Mouse (Mus musculus) MEL-GATA-1-ER (cell line): Measurements from ENCODE around the gene Tspyl2.
"Not testable (repeated sequence)": the region's sequence is repeated elsewhere in the genome, so short reads cannot be mapped to it uniquely, and the experiment has no call there.

ENCODE experiments used
- DNase-seq: peaks from one replicate; pipeline ENCODE4 v3.0.0-alpha.2; 2012; ENCODE audit warnings: low read depth; ENCODE audit errors: extremely low read depth

The Tspyl2 gene

DNA sequence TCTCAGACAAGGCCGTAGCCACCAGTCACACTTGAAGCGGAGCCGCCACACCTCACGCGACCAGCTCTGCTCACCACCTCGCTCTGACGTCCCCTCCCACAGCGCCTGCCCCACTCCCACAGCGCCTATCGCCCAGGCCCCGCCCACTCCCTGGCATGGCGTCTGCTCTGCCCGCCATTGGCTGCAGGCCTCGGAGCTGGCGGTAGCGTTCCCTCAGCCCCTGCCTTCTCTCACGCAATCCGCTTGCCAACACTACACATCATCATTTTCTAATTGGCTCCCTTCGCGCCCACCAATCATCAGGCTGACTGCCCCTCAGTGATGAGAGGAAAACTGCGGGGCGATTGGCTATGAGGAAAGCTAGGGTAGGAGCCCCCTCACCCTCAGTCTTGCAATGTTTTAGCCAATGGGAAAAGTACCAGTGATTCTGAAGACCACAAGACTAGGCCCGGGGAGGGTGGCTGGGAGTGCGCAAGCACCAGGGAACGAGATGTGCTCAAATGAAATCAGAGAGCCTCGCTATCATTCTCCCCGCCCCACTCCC is at the start of gene Tspyl2:
Gene Tspyl2 (minus strand): TSS at position 68 of the 544 bp plus-strand sequence.
- peak; percentile 99 for DNase-seq

GRCm38 (mm10) chrX:152368397-152369273 is 26.4 kb upstream of the Tspyl2 start, which contains the start of gene Gpr173:
Gpr173 (minus strand) TSS chrX:152368704.
- DNase-seq = no peak

- no peak for DNase-seq
Observed at GRCm38 (mm10) chrX:152368054-152368396, 25.8 kb upstream of the Tspyl2 start.

- DNase-seq = no peak
Observed at GRCm38 (mm10) chrX:152366418-152366817, 24.2 kb upstream of the Tspyl2 start.

DNA sequence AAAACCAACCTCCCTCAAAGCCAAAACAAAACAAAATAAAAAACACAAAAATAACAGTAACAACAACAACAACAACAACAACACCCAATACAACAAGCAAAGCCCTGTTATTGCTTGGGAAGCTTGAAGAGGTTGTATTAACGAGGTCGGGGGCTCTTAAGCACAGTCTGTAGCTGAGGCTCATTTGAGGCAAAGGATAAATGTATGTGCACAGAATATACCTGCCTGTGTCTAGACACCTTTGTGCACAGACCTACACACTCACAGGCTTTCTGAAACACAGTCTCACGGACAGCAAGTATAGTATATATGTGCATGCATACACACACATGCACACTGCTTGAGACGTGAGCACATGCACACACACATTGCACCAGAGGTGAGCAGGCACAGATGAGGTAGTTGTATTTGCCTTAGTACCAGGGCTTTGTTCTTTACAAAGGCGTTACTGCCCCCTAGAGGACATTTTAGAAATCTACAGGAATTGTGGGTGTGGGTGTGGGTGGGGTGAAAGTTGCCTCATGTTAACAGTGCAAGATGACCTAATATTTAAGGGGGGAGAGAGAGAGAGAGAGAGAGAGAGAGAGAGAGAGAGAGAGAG is 10.4 kb upstream of the Tspyl2 start:
- peak; percentile 64 for DNase-seq

DNA sequence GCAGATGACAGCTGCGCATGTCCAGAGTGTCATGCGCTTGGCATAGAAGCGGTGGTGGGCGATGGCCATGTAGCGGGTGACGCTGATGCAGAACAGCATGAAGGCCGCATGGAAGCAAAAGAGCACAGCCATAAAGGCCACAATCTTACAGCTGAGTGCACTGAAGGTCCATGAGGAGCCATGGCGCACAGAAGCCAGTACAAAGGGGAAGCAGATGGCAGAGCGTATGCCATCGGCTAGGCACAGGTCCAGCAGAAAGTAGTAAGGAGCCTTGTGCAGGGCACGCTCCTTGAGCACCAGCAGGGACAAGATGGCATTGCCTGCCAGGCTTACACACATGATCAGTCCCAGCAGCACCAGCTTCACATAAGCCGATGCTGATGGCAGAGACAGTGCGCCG is 4.8 kb upstream of the Tspyl2 start:
- DNase-seq = no peak

- no peak for DNase-seq
Observed at GRCm38 (mm10) chrX:152346587-152346986, 4.4 kb upstream of the Tspyl2 start.

GRCm38 (mm10) chrX:152342903-152343302 is 678 bp upstream of the Tspyl2 start:
- DNase-seq = no peak

DNA sequence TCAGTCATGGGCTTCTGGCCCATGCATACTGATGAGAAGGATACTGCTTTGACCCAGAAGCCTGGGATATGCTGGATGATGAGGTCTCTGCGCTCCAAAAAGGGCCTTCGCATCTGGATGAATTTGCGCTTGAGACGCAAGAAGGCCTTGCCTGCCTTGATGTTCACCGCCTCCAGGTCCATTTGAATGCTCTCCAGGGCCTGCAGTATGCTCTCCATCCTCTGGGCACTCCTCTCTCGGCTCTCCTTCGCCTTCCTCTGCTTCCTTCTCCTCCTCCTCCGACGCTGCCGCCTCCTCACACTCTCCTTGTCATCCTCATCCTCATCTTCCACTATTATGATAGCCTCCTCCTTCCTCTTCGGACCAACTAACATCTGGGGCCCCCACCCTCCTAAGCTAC is 729 bp downstream of the Tspyl2 start:
- DNase-seq = no peak

- peak; percentile 73 for DNase-seq
Observed at GRCm38 (mm10) chrX:152336546-152337332, 5.5 kb downstream of the Tspyl2 start.

DNA sequence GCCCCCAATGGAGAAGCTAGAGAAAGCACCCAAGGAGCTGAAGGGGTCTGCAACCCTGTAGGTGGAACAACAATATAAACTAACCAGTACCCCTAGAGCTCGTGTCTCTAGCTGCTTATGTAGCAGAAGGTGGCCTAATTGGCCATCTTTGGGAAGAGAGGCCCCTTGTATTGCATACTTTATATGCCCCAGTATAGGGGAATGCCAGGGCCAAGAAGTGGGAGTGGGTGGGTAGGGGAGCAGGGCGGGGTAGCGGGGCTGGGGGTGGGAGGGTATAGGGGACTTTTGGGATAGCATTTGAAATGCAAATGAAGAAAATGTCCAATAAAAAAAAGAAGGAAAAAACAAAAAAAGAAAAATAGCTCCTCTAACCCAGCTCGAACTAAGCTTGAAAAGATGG is 6.1 kb downstream of the Tspyl2 start:
- DNase-seq = not testable (repeated sequence)

DNA sequence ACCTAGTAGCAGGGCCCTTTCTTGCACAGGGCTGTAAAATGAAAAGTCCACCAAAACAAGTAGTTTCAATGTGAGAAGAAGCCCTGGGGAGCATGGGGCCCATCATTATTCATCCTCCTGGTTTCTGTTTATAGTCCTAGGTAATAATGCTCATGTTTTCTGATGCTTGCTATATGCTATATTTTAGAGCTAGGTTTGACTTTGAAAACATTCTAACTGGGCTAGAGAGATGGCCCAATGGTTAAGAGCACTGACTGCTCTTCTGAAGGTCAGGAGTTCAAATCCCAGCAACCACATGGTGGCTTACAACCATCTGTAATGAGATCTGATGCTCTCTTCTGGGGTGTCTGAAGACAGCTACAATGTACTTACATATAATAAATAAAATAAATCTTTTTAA is 12.8 kb downstream of the Tspyl2 start:
- DNase-seq = not testable (repeated sequence)

- no peak for DNase-seq
Observed at GRCm38 (mm10) chrX:152327689-152328052, 14.6 kb downstream of the Tspyl2 start.

DNA sequence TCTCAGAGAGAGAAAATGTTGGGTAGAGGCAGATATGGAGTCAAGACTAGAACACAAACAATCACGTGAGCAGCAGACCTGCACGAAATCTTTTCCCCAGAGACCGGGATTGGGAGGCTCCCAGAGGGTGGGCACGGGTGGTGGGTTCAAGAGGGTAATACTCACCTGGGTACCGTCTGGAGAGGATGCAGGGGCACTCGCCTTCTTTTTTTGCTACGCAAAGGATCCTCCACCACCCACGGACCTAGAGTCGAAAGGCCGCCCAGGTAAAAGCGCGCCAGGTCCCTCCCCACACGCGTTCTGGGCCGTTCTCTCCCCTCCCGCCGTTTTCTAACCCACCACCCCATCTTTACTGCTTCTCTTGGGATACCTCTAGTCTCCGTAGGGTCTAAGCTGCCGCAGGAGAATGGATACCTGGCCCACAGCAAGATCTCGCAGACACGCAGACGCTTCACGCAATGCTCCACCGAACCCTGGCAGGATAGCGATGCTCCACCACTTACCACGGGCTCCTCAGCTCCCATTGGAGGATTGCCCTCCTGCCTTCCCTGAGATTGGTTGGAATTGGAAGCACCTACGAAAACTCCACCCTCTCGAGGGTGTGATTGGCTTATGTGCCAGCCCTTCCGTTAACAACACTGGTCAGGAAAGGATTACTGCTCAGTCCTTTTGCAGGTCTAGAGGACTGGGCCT is 15.1 kb downstream of the Tspyl2 start, which contains the start of gene Kantr:
Gene Kantr (minus strand): TSS at position 500 of the 693 bp plus-strand sequence.
- DNase-seq = peak; percentile 96

DNA sequence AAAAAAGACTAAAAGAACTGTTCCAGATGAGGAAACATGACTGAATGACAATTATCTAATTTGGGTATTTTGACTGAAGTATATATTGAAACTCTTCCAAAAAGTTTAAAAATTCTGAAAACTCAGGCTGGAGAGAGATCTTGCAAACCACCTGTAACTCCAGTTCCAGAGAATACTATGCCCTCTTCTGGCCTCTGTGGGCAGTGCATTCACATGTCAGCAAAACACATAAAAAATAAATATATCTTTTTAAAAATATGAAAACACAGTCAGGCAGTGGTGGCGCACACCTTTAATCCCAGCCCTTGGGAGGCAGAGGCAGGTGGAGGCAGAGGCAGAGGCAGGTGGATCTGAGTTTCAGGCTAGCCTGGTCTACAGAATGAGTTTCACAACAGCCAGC is 18.6 kb downstream of the Tspyl2 start:
- DNase-seq = no peak

DNA sequence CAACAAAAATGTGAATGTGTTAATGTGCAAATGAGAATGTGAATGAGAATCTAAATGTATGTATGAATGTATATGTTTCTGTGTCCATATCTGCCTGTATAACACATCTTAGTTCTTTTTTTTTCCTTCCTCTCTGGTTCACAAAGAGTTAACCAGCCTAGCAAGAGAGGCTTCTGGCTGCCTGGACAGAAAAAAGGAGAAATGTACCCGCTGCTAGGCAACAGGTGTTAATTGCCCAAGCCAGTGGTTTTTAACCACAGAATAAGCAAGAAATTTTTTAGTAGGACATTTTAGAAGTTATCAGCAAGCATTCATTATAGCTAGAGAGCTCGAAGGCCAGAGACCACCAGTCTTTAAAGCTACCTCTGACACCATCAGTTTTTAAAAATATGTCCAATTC is 19.4 kb downstream of the Tspyl2 start:
- DNase-seq = peak; percentile 84

- no peak for DNase-seq
Observed at GRCm38 (mm10) chrX:152320535-152320934, 21.7 kb downstream of the Tspyl2 start.

- DNase-seq = peak; percentile 64
Observed at GRCm38 (mm10) chrX:152307942-152308341, 34.3 kb downstream of the Tspyl2 start.

DNA sequence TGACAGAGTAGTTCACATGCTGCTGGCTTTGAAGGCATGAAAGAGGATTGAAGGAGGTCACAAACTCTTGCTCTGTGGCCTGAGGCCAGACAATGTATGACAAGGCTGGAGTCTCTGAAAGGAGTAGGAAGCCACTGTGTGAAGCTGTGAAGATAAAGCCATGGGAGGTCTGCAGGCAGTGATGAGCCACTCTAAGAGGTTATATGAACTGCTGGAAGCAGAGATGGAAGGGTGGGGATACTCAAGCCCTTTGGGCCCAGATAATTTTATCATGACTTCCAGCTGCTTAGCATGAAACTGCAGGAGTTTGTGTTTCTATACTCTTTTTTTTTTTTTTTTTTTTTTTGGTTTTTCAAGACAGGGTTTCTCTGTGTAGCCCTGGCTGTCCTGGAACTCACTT is 34.9 kb downstream of the Tspyl2 start:
- DNase-seq = peak; percentile 93

DNA sequence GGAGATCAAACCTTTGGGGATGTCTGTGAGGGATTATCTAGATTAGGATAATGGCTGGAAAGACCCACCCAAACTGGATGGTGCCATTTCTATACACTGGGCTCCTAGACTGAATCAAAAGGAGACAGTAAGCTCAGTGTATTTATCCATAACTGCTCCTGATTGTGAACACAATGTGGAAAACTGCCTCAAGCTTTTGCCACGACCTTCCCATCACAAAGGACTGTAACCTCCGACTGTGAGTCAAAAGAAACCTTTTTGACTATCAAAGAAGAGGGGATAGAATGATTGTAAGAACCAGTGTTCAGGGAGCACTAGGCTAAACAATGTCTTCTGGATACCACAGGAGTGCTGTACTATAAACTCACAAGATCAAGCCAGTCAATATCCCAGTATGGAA is 36.0 kb downstream of the Tspyl2 start:
- no peak for DNase-seq

DNA sequence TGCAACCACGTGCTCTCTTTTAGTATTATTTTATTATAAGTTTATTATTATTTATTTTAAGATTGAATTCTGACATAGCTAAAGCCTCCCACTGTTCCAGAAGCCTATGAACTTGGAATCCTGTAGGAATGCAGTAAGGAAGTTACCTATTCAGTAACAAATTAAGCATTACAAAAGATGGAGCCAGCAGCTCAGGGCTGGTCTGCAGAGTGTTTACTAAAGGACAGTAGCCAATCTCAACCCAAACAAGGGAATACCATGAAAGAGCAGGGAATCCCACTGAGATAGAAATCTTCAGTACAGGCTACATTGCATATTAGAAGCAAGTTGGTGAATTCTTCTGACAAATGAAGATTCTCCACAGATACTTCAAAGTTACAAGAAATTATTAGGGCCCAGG is 55.2 kb downstream of the Tspyl2 start:
- not testable (repeated sequence) for DNase-seq
